Mouse (Mus musculus): ENCODE results near the gene Dpy30.

- TF ChIP-seq POLR2A (IDR thresholded peaks at IDR 0.05; ENCODE audit: low read depth, low read length), result no peak
- no peak for TF ChIP-seq CTCF (conservative IDR thresholded peaks at IDR 0.05; ENCODE audit: insufficient read depth, insufficient read length, low read depth, low read length)
Measured at GRCm38 (mm10) chr17:74282024-74282423, 41.7 kb downstream of the Dpy30 start.
